Mouse (Mus musculus) hindbrain, embryonic 15.5 days (tissue): Measurements from ENCODE around the gene Vmn1r197. TPM values are rescaled to one million over a fixed set of nuclear protein-coding genes. Genes with fewer than 3 reads are reported as not detected.
"Not testable (repeated sequence)": the region's sequence is repeated elsewhere in the genome, so short reads cannot be mapped to it uniquely, and the experiment has no call there.

ENCODE experiments used
- ATAC-seq: fragments of 200-750 bp; cut with Nextera tagmentation; 2 replicates; pipeline ENCODE4 v1.8.0; 2017; ENCODE audit warnings: low read depth, moderate number of reproducible peaks, moderate TSS enrichment; ENCODE audit not compliant: low FRiP score
- H3K27ac ChIP-seq: fragments of 300-500 bp; sonication (generic); replicated peaks from 2 replicates; pipeline ENCODE4 v1.5.1; 2015; ENCODE audit warnings: mild to moderate bottlenecking, inconsistent platforms
- H3K27me3 ChIP-seq: fragments of 300-500 bp; sonication (generic); 2 replicates; pipeline ENCODE4 v1.6.1; 2015; ENCODE audit warnings: control low read depth, inconsistent platforms
- H3K36me3 ChIP-seq: fragments of 300-500 bp; sonication (generic); 2 replicates; pipeline ENCODE4 v1.6.1; 2015; ENCODE audit warnings: control low read depth, inconsistent platforms
- H3K4me1 ChIP-seq: fragments of 300-500 bp; sonication (generic); replicated peaks from 2 replicates; pipeline ENCODE4 v1.6.1; 2015; ENCODE audit warnings: control low read depth, inconsistent platforms
- H3K4me2 ChIP-seq: fragments of 300-500 bp; sonication (generic); 2 replicates; pipeline ENCODE4 v1.6.1; 2015; ENCODE audit warnings: moderate library complexity, mild to moderate bottlenecking, inconsistent platforms
- H3K4me3 ChIP-seq: fragments of 300-500 bp; sonication (generic); 2 replicates; pipeline ENCODE4 v1.5.1; 2015; ENCODE audit warnings: mild to moderate bottlenecking, inconsistent platforms
- H3K9ac ChIP-seq: fragments of 300-500 bp; sonication (generic); 2 replicates; pipeline ENCODE4 v1.6.1; 2015; ENCODE audit warnings: inconsistent platforms
- H3K9me3 ChIP-seq: fragments of 300-500 bp; sonication (generic); 2 replicates; pipeline ENCODE4 v1.6.1; 2016; ENCODE audit warnings: control low read depth, inconsistent platforms
- WGBS: fragments of 180-500 bp; shearing (Covaris S2); methylation state at CpG from one replicate; pipeline ENCODE4 v1.1.7; 2015; 5-methylcytosine and 5-hydroxymethylcytosine counted together
- polyA plus RNA-seq: library from polyadenylated mRNA; unstranded; fragments of >200 nt; fragmentation: Nextera tagmentation; extraction: Ambion mirVana; gene quantifications from 2 replicates; pipeline ENCODE4 v1.2.1, GENCODE M21; 2015

Vmn1r197 gene
- polyA plus RNA-seq = not detected in 2 replicates

GRCm38 (mm10) chr13:22324289-22324688 is at the start of gene Vmn1r197:
Vmn1r197 (plus strand) TSS chr13:22324589.
- no peak within 1 kb of the TSS for H3K27ac ChIP-seq
- H3K4me1 ChIP-seq = no peaks in the 10 kb centered on the region
- no peaks in the 10 kb centered on the region for H3K9me3 ChIP-seq
- no peak for ATAC-seq
- no peak within 1 kb of the TSS for H3K4me3 ChIP-seq
- no peaks in the 10 kb centered on the region for H3K36me3 ChIP-seq
- H3K4me2 ChIP-seq = no peak within 1 kb of the TSS
- no peak within 1 kb of the TSS for H3K9ac ChIP-seq
- H3K27me3 ChIP-seq = no peaks in the 10 kb centered on the region

- no peak overlapping the region for H3K9ac ChIP-seq
- WGBS = 74% methylated on average over 2 of the region's 2 CpGs
- no peak overlapping the region for H3K27ac ChIP-seq
- H3K9me3 ChIP-seq = no peaks in the 10 kb centered on the region
- no peaks in the 10 kb centered on the region for H3K36me3 ChIP-seq
- no peaks in the 10 kb centered on the region for H3K4me1 ChIP-seq
- no peak overlapping the region for H3K4me3 ChIP-seq
- no peak overlapping the region for H3K4me2 ChIP-seq
- no peak for ATAC-seq
- H3K27me3 ChIP-seq = no peaks in the 10 kb centered on the region
These were observed 39.8 kb upstream of the Vmn1r197 start for GRCm38 (mm10) chr13:22284578-22284977.

GRCm38 (mm10) chr13:22289620-22290019 is 34.8 kb upstream of the Vmn1r197 start, which contains the start of gene Vmn1r196:
Vmn1r196 (plus strand) TSS chr13:22289920.
- H3K27me3 ChIP-seq = no peaks in the 10 kb centered on the region
- H3K4me1 ChIP-seq = no peaks in the 10 kb centered on the region
- ATAC-seq = no peak
- WGBS = 73% methylated on average over 2 of the region's 2 CpGs
- no peak within 1 kb of the TSS for H3K4me3 ChIP-seq
- no peaks in the 10 kb centered on the region for H3K9me3 ChIP-seq
- no peaks in the 10 kb centered on the region for H3K36me3 ChIP-seq
- H3K9ac ChIP-seq = no peak within 1 kb of the TSS
- no peak within 1 kb of the TSS for H3K27ac ChIP-seq
- H3K4me2 ChIP-seq = no peak within 1 kb of the TSS

GRCm38 (mm10) chr13:22308075-22308474 is 16.3 kb upstream of the Vmn1r197 start:
- H3K4me1 ChIP-seq = not testable (repeated sequence)
- 96% methylated on average over 5 of the region's 5 CpGs for whole genome bisulfite sequencing

GRCm38 (mm10) chr13:22315361-22315760 is 9.0 kb upstream of the Vmn1r197 start:
- H3K36me3 ChIP-seq = no peaks in the 10 kb centered on the region
- no peaks in the 10 kb centered on the region for H3K4me1 ChIP-seq
- H3K4me2 ChIP-seq = no peak overlapping the region
- H3K9me3 ChIP-seq = no peaks in the 10 kb centered on the region
- no peak for ATAC-seq
- no peak overlapping the region for H3K9ac ChIP-seq
- no peaks in the 10 kb centered on the region for H3K27me3 ChIP-seq
- no peak overlapping the region for H3K27ac ChIP-seq
- 86% methylated on average over 2 of the region's 2 CpGs for WGBS
- no peak overlapping the region for H3K4me3 ChIP-seq

More at GRCm38 (mm10) chr13:22308075-22308474, 16.3 kb upstream of the Vmn1r197 start:
- not testable (repeated sequence) for H3K9me3 ChIP-seq, H3K4me2 ChIP-seq, H3K9ac ChIP-seq, H3K27me3 ChIP-seq, H3K27ac ChIP-seq, ATAC-seq, H3K4me3 ChIP-seq, H3K36me3 ChIP-seq

GRCm38 (mm10) chr13:22317366-22317765 is 7.0 kb upstream of the Vmn1r197 start:
- 83% methylated on average over 2 of the region's 2 CpGs for WGBS
- Histone ChIP-seq H3K36me3 (no peaks in the 10 kb centered on the region), H3K27ac (no peak overlapping the region)

GRCm38 (mm10) chr13:22320091-22320490 is 4.3 kb upstream of the Vmn1r197 start:
- no peak overlapping the region for H3K27ac ChIP-seq
- no peak overlapping the region for H3K9ac ChIP-seq
- ATAC-seq = no peak
- H3K4me1 ChIP-seq = no peaks in the 10 kb centered on the region
- H3K9me3 ChIP-seq = no peaks in the 10 kb centered on the region
- H3K27me3 ChIP-seq = no peaks in the 10 kb centered on the region
- H3K4me2 ChIP-seq = no peak overlapping the region
- H3K4me3 ChIP-seq = no peak overlapping the region
- no peaks in the 10 kb centered on the region for H3K36me3 ChIP-seq

More at GRCm38 (mm10) chr13:22317366-22317765, 7.0 kb upstream of the Vmn1r197 start:
- H3K4me1 ChIP-seq = no peaks in the 10 kb centered on the region
- H3K4me2 ChIP-seq = no peak overlapping the region
- no peak for ATAC-seq
- H3K9ac ChIP-seq = no peak overlapping the region
- H3K4me3 ChIP-seq = no peak overlapping the region
- no peaks in the 10 kb centered on the region for H3K27me3 ChIP-seq
- no peaks in the 10 kb centered on the region for H3K9me3 ChIP-seq

GRCm38 (mm10) chr13:22333269-22333668 is 8.9 kb downstream of the Vmn1r197 start:
- 77% methylated on average over 2 of the region's 2 CpGs for WGBS
- no peaks in the 10 kb centered on the region for H3K27me3 ChIP-seq
- no peaks in the 10 kb centered on the region for H3K9me3 ChIP-seq
- H3K4me3 ChIP-seq = no peak overlapping the region
- no peaks in the 10 kb centered on the region for H3K36me3 ChIP-seq
- H3K4me1 ChIP-seq = no peaks in the 10 kb centered on the region
- no peak overlapping the region for H3K27ac ChIP-seq
- no peak for ATAC-seq
- no peak overlapping the region for H3K4me2 ChIP-seq
- H3K9ac ChIP-seq = no peak overlapping the region

GRCm38 (mm10) chr13:22335565-22335964 is 11.2 kb downstream of the Vmn1r197 start:
- Histone ChIP-seq H3K36me3 (no peaks in the 10 kb centered on the region), H3K27ac (no peak overlapping the region), H3K9ac (no peak overlapping the region), H3K4me3 (no peak overlapping the region), H3K4me1 (no peaks in the 10 kb centered on the region), H3K4me2 (no peak overlapping the region), H3K27me3 (no peaks in the 10 kb centered on the region), H3K9me3 (no peaks in the 10 kb centered on the region)
- ATAC-seq = no peak
- 91% methylated on average over 1 of the region's 1 CpGs for WGBS

GRCm38 (mm10) chr13:22350064-22350463 is 25.7 kb downstream of the Vmn1r197 start, which contains the start of gene Vmn1r198:
Vmn1r198 (plus strand) TSS chr13:22350364.
- H3K4me3 ChIP-seq = no peak within 1 kb of the TSS
- no peak within 1 kb of the TSS for H3K4me2 ChIP-seq
- no peaks in the 10 kb centered on the region for H3K4me1 ChIP-seq
- no peak for ATAC-seq
- H3K27ac ChIP-seq = no peak within 1 kb of the TSS
- no peaks in the 10 kb centered on the region for H3K9me3 ChIP-seq
- no peaks in the 10 kb centered on the region for H3K27me3 ChIP-seq
- no peak within 1 kb of the TSS for H3K9ac ChIP-seq
- no peaks in the 10 kb centered on the region for H3K36me3 ChIP-seq
- 52% methylated on average over 1 of the region's 1 CpGs for WGBS

- H3K4me3 ChIP-seq = no peak overlapping the region
- no peak overlapping the region for H3K4me2 ChIP-seq
- no peaks in the 10 kb centered on the region for H3K9me3 ChIP-seq
- H3K27ac ChIP-seq = no peak overlapping the region
- no peaks in the 10 kb centered on the region for H3K27me3 ChIP-seq
- no peaks in the 10 kb centered on the region for H3K4me1 ChIP-seq
- H3K9ac ChIP-seq = no peak overlapping the region
- ATAC-seq = no peak
- WGBS = 82% methylated on average over 1 of the region's 1 CpGs
- H3K36me3 ChIP-seq = no peaks in the 10 kb centered on the region
These were observed 26.4 kb downstream of the Vmn1r197 start for GRCm38 (mm10) chr13:22350813-22351212.

GRCm38 (mm10) chr13:22379518-22379917 is 55.1 kb downstream of the Vmn1r197 start, which contains the start of gene Vmn1r199:
Vmn1r199 (plus strand) TSS chr13:22379818.
- ATAC-seq = no peak
- no peaks in the 10 kb centered on the region for H3K4me1 ChIP-seq
- H3K9ac ChIP-seq = no peak within 1 kb of the TSS
- H3K27ac ChIP-seq = no peak within 1 kb of the TSS
- no peak within 1 kb of the TSS for H3K4me2 ChIP-seq
- no peaks in the 10 kb centered on the region for H3K27me3 ChIP-seq
- H3K4me3 ChIP-seq = no peak within 1 kb of the TSS
- no peaks in the 10 kb centered on the region for H3K36me3 ChIP-seq
- 82% methylated on average over 2 of the region's 2 CpGs for WGBS
- no peaks in the 10 kb centered on the region for H3K9me3 ChIP-seq

- not testable (repeated sequence) for H3K27me3 ChIP-seq, H3K9me3 ChIP-seq, ATAC-seq, H3K27ac ChIP-seq, H3K4me3 ChIP-seq, H3K36me3 ChIP-seq, H3K9ac ChIP-seq, H3K4me2 ChIP-seq, H3K4me1 ChIP-seq
- 80% methylated on average over 3 of the region's 3 CpGs for WGBS
These were observed 56.7 kb downstream of the Vmn1r197 start for GRCm38 (mm10) chr13:22381128-22381527.
